Comparison of ENCODE assay signal across 23 mouse cellular contexts in the genomic region with DNA sequence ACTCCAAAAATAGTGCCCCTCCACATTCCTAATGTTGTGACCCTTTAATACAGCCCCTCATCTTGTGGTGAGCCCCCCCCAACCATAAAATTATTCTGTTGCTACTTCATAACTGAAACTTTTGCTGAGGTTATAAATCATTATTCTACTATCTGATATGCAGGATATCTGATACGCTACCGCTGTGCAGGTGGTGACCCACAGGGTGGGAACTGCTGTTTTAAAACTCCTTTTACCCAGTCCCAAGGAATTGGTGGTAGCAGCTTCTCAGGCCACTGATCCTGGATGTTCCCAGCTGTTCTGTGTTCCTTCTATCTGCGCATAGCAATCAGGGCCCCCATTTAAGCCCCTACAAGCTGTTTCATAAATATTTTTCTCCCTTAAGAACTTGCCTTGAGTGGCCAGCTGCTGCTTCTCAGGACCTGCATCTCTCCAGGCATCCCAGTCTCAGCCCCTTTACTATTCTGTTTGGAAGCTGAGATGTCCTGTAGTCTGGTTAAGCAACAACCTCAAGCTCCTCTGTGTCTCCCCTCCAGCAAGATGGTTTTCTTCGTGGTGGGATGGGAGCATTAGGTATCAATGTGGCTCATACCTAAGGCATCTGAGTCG. TPM values are rescaled to one million over a fixed set of nuclear protein-coding genes. Genes with fewer than 3 reads are reported as not detected.
"Had no signal": no experiment of that assay in that cellular context is flagged by ENCODE, and none has a peak within 500 bp of the region (broad histone marks: within the 10 kb centered on the region; RNA-seq: fewer than 3 reads in every experiment).

No protein-coding gene starts in this region.

- H3K36me3 ChIP-seq: limb, embryonic 10.5 days; limb, embryonic 13.5 days; liver, embryonic 12.5 days; liver, embryonic 15.5 days; lung, embryonic 15.5 days; midbrain, embryonic 13.5 days; neural tube, embryonic 12.5 days; neural tube, embryonic 15.5 days; stomach, embryonic 15.5 days had no signal

- H3K4me3 ChIP-seq: layer of hippocampus, adult 2 months; limb, embryonic 10.5 days; limb, embryonic 13.5 days; liver, embryonic 12.5 days; liver, embryonic 15.5 days; lung, embryonic 15.5 days; midbrain, embryonic 13.5 days; neural tube, embryonic 12.5 days; neural tube, embryonic 15.5 days; stomach, embryonic 15.5 days had no signal

- H3K27me3 ChIP-seq: limb, embryonic 13.5 days; liver, embryonic 12.5 days; liver, embryonic 15.5 days; lung, embryonic 15.5 days; midbrain, embryonic 13.5 days; neural tube, embryonic 12.5 days; neural tube, embryonic 15.5 days; stomach, embryonic 15.5 days had no signal

- H3K27ac ChIP-seq: hindbrain, postnatal 0 days; layer of hippocampus, adult 2 months; limb, embryonic 13.5 days; liver, embryonic 12.5 days; liver, embryonic 15.5 days; lung, embryonic 15.5 days; macrophage; midbrain, embryonic 13.5 days; neural tube, embryonic 12.5 days; neural tube, embryonic 15.5 days; stomach, embryonic 15.5 days had no signal

- H3K4me1 ChIP-seq: liver, embryonic 12.5 days; midbrain, embryonic 13.5 days; neural tube, embryonic 12.5 days had no signal

- DNase-seq: layer of hippocampus, adult 9-11 months; liver; retina, postnatal 1 day; right cerebral cortex, postnatal 25 days; spleen, adult 18-20 months; thymus, adult 2 months; thymus, postnatal 14 days; thymus, postnatal 4 days had no signal

- H3K9ac ChIP-seq: limb, embryonic 13.5 days; liver, embryonic 12.5 days; liver, embryonic 15.5 days; lung, embryonic 15.5 days; midbrain, embryonic 13.5 days; neural tube, embryonic 12.5 days; neural tube, embryonic 15.5 days; stomach, embryonic 15.5 days had no signal

- H3K9me3 ChIP-seq: limb, embryonic 10.5 days; limb, embryonic 13.5 days; liver, embryonic 12.5 days; liver, embryonic 15.5 days; lung, embryonic 15.5 days; midbrain, embryonic 13.5 days; neural tube, embryonic 12.5 days; neural tube, embryonic 15.5 days; stomach, embryonic 15.5 days had no signal

- ATAC-seq: hindbrain, postnatal 0 days; inflammation-experienced regulatory T-cells, adult 6 months; midbrain, embryonic 13.5 days; midbrain, embryonic 16.5 days had no signal

- H3K4me2 ChIP-seq: limb, embryonic 13.5 days; liver, embryonic 12.5 days; liver, embryonic 15.5 days; lung, embryonic 15.5 days; midbrain, embryonic 13.5 days; neural tube, embryonic 12.5 days; neural tube, embryonic 15.5 days; stomach, embryonic 15.5 days had no signal

RNA-seq across cellular contexts. Expression of a gene that starts 2.0 kb away (rescaled TPM):
- total RNA-seq: layer of hippocampus, adult 2 months; layer of hippocampus, postnatal 25 days had no signal
- polyA plus RNA-seq: limb, embryonic 10.5 days; liver, embryonic 12.5 days; midbrain, embryonic 13.5 days; midbrain, embryonic 16.5 days; neural tube, embryonic 15.5 days had no signal
